Mouse (Mus musculus) heart, adult 9 months (tissue): ENCODE data around the gene 1700013G24Rik.
"Not testable (repeated sequence)": the region's sequence is repeated elsewhere in the genome, so short reads cannot be mapped to it uniquely, and the experiment has no call there.

Experiments used
- DNase-seq, 2 experiments: peaks; one replicate each; pipeline ENCODE4 v3.0.0; 2022; ENCODE audit warnings: low spot score in 2 of 2

The 1700013G24Rik gene

GRCm38 (mm10) chr4:137453234-137453767, at the start of gene 1700013G24Rik:
TSS of gene 1700013G24Rik (plus strand) at chr4:137453284.
- no peak for DNase-seq

GRCm38 (mm10) chr4:137405571-137405970, 47.5 kb upstream of the 1700013G24Rik start:
- no peak for DNase-seq

DNA sequence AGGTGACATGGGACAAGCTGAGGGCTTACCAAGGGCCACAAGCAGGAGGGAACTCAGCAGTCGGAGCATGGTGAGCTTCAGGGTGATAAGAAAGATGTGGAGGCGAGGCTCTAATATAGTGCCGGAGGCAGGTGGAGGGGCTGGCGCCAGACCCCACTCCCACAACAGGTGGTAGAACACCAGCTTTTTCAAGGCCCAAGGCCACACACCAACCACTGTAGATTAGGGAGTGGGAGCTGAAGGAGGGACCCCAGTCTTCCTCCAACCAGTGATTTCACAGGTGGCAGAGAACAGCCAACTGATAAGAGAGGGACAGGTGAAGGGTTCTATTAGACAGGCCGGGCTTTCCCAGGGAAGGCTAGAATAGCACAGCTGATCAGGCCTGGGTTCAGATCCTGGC, 43.4 kb upstream of the 1700013G24Rik start, which contains the start of gene Cela3a:
Cela3a (minus strand) TSS at position 101 of the 400 bp plus-strand sequence.
- no peak for DNase-seq

- not testable (repeated sequence) for DNase-seq
Observed at GRCm38 (mm10) chr4:137412185-137412709, 40.8 kb upstream of the 1700013G24Rik start.

DNA sequence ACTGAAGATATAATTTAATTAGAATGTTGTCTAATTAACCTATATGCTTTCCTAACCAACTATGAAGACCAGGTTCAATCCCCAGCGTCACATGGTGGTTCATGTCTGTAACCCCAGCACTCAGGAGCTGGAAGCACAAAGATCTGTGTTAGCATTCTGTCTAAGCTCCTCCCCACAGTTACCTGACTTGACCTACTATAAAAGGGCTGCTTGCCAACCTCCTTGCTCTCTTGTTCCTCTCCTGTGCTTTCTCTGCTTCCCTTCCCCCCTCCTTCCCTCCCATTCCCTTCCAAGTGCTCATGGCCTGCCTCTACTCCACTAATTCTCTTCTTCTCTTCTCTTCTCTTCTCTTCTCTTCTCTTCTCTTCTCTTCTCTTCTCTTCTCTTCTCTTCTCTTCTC, 38.1 kb upstream of the 1700013G24Rik start:
- DNase-seq, result no peak

GRCm38 (mm10) chr4:137417712-137418564, 35.1 kb upstream of the 1700013G24Rik start:
- no peak for DNase-seq

DNA sequence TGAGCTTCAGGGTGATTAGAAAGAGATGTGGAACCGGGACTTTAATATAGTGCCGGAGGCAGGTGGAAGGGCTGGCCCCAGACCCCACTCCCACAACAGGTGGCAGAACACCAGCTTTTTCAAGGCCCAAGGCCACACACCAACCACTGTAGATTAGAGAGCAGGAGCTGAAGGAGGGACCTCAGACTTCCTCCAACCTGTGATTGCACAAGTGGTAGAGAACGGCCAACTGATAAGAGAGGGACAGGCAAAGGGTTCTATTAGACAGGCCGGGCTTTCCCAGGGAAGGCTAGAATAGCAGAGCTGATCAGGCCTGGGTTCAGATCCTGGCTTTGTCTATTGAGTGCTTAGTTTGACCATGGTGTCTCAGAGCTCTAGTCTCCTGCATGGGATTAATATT, 22.6 kb upstream of the 1700013G24Rik start, which contains the start of gene Cela3b:
Cela3b (minus strand) TSS at position 39 of the 400 bp plus-strand sequence.
- DNase-seq, result no peak

- DNase-seq, result not testable (repeated sequence)
Observed at GRCm38 (mm10) chr4:137432700-137433550, 20.2 kb upstream of the 1700013G24Rik start.

DNA sequence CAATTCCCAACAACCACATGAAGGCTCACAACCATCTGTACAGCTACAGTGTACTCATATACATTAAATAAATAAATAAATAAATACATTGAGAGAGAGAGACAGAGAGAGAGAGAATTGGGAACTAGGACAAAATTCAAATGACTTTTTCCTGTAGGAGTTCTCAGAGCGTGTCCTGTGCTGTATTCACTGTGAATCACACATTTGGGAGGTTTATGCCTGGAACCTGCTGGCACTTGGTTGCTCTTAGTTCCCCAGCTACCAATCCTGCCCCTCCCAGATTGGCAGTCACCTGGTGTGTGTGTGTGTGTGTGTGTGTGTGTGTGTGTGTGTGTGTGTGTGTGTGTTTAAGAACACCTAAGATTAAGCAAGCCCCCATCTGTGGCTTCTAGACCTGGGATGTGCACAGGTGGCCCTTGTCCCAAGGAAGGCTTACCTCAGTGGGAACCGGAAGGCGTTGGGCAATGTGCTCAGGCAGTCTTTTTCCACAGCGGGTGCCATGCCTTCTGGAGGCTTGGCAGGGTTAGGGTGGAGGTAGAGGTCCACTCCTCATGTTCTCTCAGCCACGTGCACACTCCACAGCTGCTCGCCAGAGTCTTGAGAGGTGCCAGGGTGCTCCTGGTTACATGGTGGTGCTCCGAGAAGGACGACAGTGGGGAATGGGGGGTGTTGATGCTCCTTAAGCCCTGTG, 16.0 kb upstream of the 1700013G24Rik start:
- no peak for DNase-seq

- DNase-seq, result no peak
Observed at GRCm38 (mm10) chr4:137438842-137439241, 14.2 kb upstream of the 1700013G24Rik start.

DNA sequence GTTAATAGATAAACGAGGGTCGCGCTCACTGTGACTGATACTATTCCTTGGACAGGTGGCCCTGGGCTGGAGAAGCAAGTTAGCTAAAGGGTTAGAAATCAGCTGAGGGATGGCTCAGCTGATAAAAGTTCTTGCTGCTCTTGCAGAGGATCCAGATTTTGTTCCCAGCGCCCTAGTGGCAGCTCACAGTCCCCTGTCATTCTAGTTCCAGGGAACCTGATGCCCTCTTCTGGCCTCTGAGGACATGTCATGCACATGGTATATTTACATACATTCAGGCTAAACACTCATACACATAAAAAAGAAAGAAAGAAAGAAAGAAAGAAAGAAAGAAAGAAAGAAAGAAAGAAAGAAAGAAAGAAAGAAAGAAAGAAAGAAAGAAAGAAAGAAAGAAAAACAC, 11.8 kb upstream of the 1700013G24Rik start:
- no peak for DNase-seq

DNA sequence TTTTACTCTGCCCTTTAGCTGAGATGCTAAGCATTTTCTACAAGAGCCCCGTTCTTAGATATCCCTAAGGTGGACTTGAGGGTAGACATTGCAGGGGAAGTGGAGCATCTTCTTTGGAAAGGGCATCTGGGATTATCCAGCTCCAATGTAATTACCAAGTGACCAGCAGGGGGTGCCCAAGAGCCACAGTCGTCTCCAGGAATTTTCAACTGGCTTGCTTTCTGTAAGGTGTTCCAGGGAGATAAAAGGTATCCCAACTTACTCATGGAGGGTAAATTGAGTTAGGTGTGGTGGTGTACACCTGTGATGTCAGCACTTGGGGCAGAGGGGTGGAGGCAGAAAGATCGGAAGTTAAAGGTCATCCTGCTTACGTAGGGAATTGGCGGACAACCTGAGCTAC, 9.5 kb upstream of the 1700013G24Rik start:
- peak; percentile 28 to 79 for DNase-seq

DNA sequence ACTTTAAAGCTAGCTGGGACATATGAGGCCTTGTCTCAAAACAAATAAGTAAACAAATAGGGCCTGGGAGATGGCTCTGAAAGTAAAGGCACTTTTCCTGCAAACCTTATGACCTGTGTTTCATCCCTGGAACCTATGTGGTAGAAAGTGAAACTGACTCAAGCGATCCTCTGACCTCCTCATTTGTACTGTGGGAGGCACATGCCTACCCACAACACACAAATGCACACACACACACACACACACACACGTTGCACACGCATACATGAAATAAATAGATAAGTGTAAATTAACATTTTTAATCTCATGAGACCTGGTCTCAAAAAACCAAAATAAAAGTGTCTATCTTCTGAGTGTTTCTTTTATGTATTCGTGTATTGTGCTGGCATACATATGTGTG, 7.2 kb upstream of the 1700013G24Rik start:
- no peak for DNase-seq

GRCm38 (mm10) chr4:137447363-137448196, 5.5 kb upstream of the 1700013G24Rik start:
- DNase-seq, result peak; percentile 66 to 70

GRCm38 (mm10) chr4:137448197-137448596, 4.9 kb upstream of the 1700013G24Rik start:
- DNase-seq, result peak; percentile 37 to 59

DNA sequence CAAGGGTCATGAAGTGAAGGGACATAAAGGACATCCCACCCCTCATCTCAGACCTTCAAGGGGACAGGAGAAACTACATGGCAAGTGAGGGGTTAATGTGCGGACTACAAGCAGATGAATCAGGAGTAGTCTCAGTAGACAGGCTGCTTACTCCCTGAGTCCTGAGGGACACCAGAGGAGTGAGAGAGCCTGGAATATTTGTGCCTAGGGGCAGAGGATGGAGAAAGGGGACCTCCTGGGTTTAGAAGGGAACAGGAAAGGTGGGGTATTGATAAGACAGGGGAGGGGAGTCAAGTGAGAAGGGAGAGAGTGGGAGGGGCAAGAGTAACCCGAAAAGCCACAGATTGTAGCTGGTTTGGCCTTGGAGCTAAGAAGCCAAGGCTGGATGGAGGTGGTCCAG, 4.4 kb upstream of the 1700013G24Rik start:
- DNase-seq, result no peak

DNA sequence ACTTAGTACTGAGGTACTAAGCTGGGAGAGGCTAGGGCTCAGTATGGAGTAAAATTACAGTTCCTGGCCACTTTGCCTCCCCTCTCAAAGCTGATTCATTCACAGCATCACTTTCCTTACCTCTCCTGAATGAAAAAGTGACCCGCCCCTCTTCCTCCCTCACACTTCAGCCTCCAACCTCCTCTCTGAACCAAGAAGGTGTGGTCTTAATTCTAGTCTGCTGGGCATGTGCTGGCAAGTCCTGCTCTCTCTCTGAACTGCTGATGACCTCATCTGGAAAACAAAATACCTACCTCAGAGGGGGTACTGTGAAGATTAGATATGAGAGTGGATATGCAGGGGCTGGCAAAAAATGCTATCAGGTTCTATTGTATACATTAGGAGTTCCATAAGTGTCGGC, 4.0 kb upstream of the 1700013G24Rik start:
- DNase-seq, result no peak

DNA sequence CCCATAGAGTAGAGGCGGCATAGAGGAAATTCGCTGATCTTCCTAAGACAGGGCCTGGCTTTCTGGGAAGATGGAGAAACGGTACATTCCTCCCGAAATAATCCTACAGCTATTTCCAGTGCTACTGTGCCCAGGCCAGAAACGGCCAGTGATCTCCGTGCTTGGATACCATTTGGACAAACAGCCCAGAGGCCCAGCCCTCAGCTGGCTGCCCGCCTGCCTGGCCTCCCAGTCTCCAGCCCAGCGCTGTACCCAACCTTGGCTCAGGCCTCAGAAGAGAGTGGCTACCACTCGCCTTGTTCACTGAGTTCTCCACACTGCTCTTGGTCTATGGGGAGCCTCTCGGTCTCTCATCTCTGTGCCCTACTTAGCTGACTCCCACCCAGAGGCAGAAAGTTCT, 3.4 kb upstream of the 1700013G24Rik start:
- DNase-seq, result no peak

- DNase-seq, result no peak
Observed at GRCm38 (mm10) chr4:137452190-137452589, 894 bp upstream of the 1700013G24Rik start.

GRCm38 (mm10) chr4:137454582-137454981, 1.5 kb downstream of the 1700013G24Rik start:
- DNase-seq, result no peak
